Mouse (Mus musculus) kidney, postnatal 0 days (tissue): ENCODE results near the gene Wdr5. TPM values are rescaled to one million over a fixed set of nuclear protein-coding genes. Genes with fewer than 3 reads are reported as not detected.

Experiments used
- ATAC-seq: fragments of 200-750 bp; cut with Nextera tagmentation; replicated peaks from 2 replicates; pipeline ENCODE4 v1.8.0; 2017; ENCODE audit warnings: low read depth, moderate number of reproducible peaks, moderate TSS enrichment, moderate library complexity; ENCODE audit not compliant: low FRiP score
- DNase-seq: peaks from one replicate; pipeline ENCODE4 v3.0.0-alpha.2; 2016; ENCODE audit warnings: low spot score
- H3K27ac ChIP-seq: fragments of 300-500 bp; sonication (generic); 2 replicates; pipeline ENCODE4 v1.5.1; 2014; ENCODE audit warnings: mild to moderate bottlenecking
- H3K27me3 ChIP-seq: fragments of 300-500 bp; sonication (generic); 2 replicates; pipeline ENCODE4 v1.6.1; 2014; ENCODE audit warnings: low read length, mixed read lengths; ENCODE audit not compliant: insufficient read depth
- H3K36me3 ChIP-seq: fragments of 300-500 bp; sonication (generic); 2 replicates; pipeline ENCODE4 v1.6.1; 2014; ENCODE audit warnings: low read length, mixed read lengths; ENCODE audit not compliant: insufficient read depth
- H3K4me1 ChIP-seq: fragments of 300-500 bp; sonication (generic); replicated peaks from 2 replicates; pipeline ENCODE4 v1.6.1; 2014; ENCODE audit warnings: antibody characterized with exemption, low read length, mixed read lengths; ENCODE audit not compliant: insufficient read depth
- H3K4me2 ChIP-seq: fragments of 300-500 bp; sonication (generic); 2 replicates; pipeline ENCODE4 v1.6.1; 2014; ENCODE audit warnings: mild to moderate bottlenecking, low read length, moderate library complexity, mixed read lengths
- H3K4me3 ChIP-seq: fragments of 300-500 bp; sonication (generic); replicated peaks from 2 replicates; pipeline ENCODE4 v1.5.1; 2014; ENCODE audit warnings: low read depth, low read length
- H3K9ac ChIP-seq: fragments of 300-500 bp; sonication (generic); 2 replicates; pipeline ENCODE4 v1.6.1; 2014; ENCODE audit warnings: low read depth, low read length
- H3K9me3 ChIP-seq: fragments of 300-500 bp; sonication (generic); replicated peaks from 2 replicates; pipeline ENCODE4 v1.6.1; 2016; ENCODE audit warnings: low read length, inconsistent platforms, mixed read lengths
- CTCF ChIP-seq: IDR thresholded peaks from 2 replicates; pipeline ENCODE4 v1.5.1; 2016; ENCODE audit warnings: antibody characterized with exemption, low read depth, mild to moderate bottlenecking, moderate library complexity
- WGBS: fragments of 180-500 bp; shearing (Covaris S2); extraction: QIAGEN DNeasy Blood & Tissue Kit; methylation state at CpG from one replicate; pipeline ENCODE4 v1.1.7; 2014; 5-methylcytosine and 5-hydroxymethylcytosine counted together
- polyA plus RNA-seq: library from polyadenylated mRNA; unstranded; fragments of >200 nt; fragmentation: Nextera tagmentation; extraction: Ambion mirVana; gene quantifications from 2 replicates; pipeline ENCODE4 v1.2.1, GENCODE M21; 2015

The Wdr5 gene
- polyA plus RNA-seq, 1 experiment from 2014 or later: 43.0 TPM

DNA sequence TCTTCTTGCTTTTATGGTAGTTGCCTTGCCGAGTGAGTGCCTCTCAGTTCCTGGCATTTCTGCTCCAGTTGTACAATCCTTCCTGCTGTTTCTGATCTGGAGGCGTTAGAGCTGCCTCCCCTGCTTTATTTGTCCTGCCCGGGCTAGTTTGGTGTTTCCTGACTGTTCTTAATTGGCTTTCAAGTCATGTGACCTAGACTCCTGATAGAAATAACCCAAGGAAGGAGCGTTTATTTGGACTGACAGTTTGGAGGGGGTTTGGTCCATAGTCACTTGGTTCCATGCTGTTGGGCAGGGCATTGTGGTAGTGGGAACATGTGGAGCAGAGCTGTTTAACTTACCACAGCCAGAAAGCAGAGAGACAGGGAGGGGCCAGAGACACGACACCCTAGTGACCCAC lies 55.9 kb downstream of the Wdr5 start:
- Histone ChIP-seq H3K4me1 (no peaks in the 10 kb centered on the region), H3K36me3 (no peaks in the 10 kb centered on the region), H3K9ac (no peak overlapping the region), H3K9me3 (no peaks in the 10 kb centered on the region), H3K27me3 (no peaks in the 10 kb centered on the region), H3K4me2 (no peak overlapping the region), H3K27ac (no peak overlapping the region), H3K4me3 (no peak overlapping the region)
- DNase-seq: no peak
- WGBS: 57% methylated on average over 5 of the region's 5 CpGs
- ATAC-seq: no peak
- TF ChIP-seq CTCF: no peak

DNA sequence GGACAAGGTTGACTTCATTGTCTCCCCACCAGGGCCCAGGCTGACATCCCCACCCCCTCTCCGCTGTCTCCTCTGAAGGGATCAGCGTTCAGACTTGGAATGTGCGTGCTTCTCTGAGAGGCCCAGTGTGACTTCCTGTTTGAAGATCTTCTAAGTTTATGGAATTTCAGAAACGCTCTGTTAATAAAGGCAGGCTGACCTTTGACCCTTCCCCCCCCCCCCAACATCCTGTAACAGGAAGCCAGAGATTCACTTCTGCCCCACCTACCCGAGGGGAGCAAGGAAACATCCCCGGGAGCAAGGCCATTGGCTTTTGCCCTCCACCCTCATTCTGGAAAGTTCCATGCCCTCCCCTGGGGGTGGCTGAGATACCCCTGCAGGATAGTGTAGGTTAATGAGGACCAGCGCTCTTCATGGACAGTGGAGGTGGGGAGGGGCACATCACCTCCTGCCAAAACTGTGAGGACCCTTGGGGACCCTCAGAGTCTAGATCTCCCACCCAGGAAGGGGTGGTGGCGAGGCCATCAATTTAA lies 57.4 kb downstream of the Wdr5 start:
- Histone ChIP-seq H3K4me3 (no peak overlapping the region), H3K9me3 (no peaks in the 10 kb centered on the region), H3K27ac (peak overlapping the region; percentile 75; the same call in 1 of the 2 replicates), H3K27me3 (no peaks in the 10 kb centered on the region), H3K4me1 (no peaks in the 10 kb centered on the region), H3K9ac (no peak overlapping the region), H3K4me2 (no peak overlapping the region), H3K36me3 (no peaks in the 10 kb centered on the region)
- peak; percentile 53; the same call in 1 of the 2 replicates for ATAC-seq
- no peak for TF ChIP-seq CTCF
- WGBS: 33% methylated on average over 8 of the region's 8 CpGs
- DNase-seq: peak; percentile 84

- H3K9me3 ChIP-seq: no peaks in the 10 kb centered on the region
- no peak for TF ChIP-seq CTCF
- H3K27ac ChIP-seq: peak overlapping the region; percentile 75; the same call in 1 of the 2 replicates
- WGBS: 48% methylated on average over 18 of the region's 18 CpGs
- H3K9ac ChIP-seq: no peak overlapping the region
- no peaks in the 10 kb centered on the region for H3K27me3 ChIP-seq
- H3K4me2 ChIP-seq: no peak overlapping the region
- no peak overlapping the region for H3K4me3 ChIP-seq
- H3K4me1 ChIP-seq: no peaks in the 10 kb centered on the region
- peak; percentile 74 for DNase-seq
- H3K36me3 ChIP-seq: no peaks in the 10 kb centered on the region
- no peak for ATAC-seq
Observed at GRCm38 (mm10) chr2:27572928-27573627, 58.1 kb downstream of the Wdr5 start.

- WGBS: 73% methylated on average over 8 of the region's 8 CpGs
- H3K4me2 ChIP-seq: no peak overlapping the region
- H3K4me3 ChIP-seq: no peak overlapping the region
- ATAC-seq (no peak), DNase-seq (no peak)
- H3K27me3 ChIP-seq: no peaks in the 10 kb centered on the region
- no peak overlapping the region for H3K27ac ChIP-seq
- H3K9ac ChIP-seq: no peak overlapping the region
- TF ChIP-seq CTCF: no peak
- no peaks in the 10 kb centered on the region for H3K36me3 ChIP-seq
- H3K4me1 ChIP-seq: no peaks in the 10 kb centered on the region
- no peaks in the 10 kb centered on the region for H3K9me3 ChIP-seq
Observed at GRCm38 (mm10) chr2:27573628-27573966, 58.6 kb downstream of the Wdr5 start.

DNA sequence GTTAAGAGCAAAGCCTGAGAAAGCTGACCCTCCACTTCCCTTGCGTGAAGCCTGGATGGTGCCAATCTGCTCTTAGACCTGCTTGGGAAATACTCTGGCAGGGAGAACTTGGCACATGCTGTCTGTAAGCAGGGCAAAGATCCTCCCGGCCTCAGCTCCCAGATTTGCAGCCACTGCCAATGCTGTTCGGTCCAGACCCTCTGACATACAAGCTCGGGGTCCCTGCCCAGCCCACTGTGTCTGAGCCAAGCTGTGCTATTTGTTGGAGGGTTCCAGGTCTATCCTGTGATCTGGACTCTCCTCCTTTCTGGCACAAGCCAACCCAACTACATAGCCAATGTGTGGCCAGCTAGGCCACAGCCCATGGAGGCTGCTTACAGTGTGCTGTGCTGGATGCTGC lies 61.5 kb downstream of the Wdr5 start:
- DNase-seq: no peak

GRCm38 (mm10) chr2:27578552-27578951 lies 63.6 kb downstream of the Wdr5 start:
- H3K4me1 ChIP-seq: no peaks in the 10 kb centered on the region
- no peaks in the 10 kb centered on the region for H3K27me3 ChIP-seq
- no peak for TF ChIP-seq CTCF
- no peaks in the 10 kb centered on the region for H3K9me3 ChIP-seq
- WGBS: 88% methylated on average over 4 of the region's 4 CpGs
- no peak overlapping the region for H3K4me2 ChIP-seq
- no peak overlapping the region for H3K4me3 ChIP-seq
- no peak overlapping the region for H3K9ac ChIP-seq
- no peak overlapping the region for H3K27ac ChIP-seq
- DNase-seq (no peak), ATAC-seq (no peak)
- no peaks in the 10 kb centered on the region for H3K36me3 ChIP-seq

More for the DNA sequence above, 61.5 kb downstream of the Wdr5 start:
- H3K4me2 ChIP-seq: no peak overlapping the region
- H3K27me3 ChIP-seq: no peaks in the 10 kb centered on the region
- H3K4me1 ChIP-seq: no peaks in the 10 kb centered on the region
- H3K4me3 ChIP-seq: no peak overlapping the region
- no peaks in the 10 kb centered on the region for H3K9me3 ChIP-seq
- no peaks in the 10 kb centered on the region for H3K36me3 ChIP-seq
- ATAC-seq: no peak
- no peak overlapping the region for H3K9ac ChIP-seq
- H3K27ac ChIP-seq: no peak overlapping the region
- WGBS: 93% methylated on average over 4 of the region's 4 CpGs
- TF ChIP-seq CTCF: no peak
